Mouse (Mus musculus): ENCODE data around the gene Acsl1.

DNA sequence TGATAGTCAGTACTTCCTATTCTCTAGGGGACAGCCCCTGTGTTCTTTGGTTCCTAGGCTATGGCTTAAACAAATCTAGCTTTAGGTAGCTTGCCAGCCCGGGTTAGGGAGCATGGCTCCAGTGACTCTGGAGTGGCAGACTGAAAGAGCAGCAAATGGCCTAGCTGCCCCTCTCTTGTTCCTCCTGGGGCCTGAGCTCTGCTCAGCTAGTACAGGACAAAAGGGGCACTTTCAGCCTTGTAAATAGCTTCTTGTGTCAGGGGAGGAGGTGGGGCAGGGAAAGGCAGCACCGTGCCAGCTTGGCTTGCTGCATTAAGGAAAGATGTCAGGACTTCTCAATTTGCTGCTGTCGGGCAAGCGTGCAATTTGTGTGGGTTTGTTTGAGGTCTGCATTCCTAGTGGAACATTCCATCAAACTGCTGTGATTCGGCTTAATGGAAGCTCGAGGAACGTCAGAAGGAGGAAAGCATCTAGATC is 17.3 kb downstream of the Acsl1 start:
- TF ChIP-seq CTCF (IDR thresholded peaks at IDR 0.05; ENCODE audit: insufficient read depth, low read length), result no peak
- TF ChIP-seq POLR2A (IDR thresholded peaks at IDR 0.05; ENCODE audit: borderline replicate concordance, extremely low read depth, low read depth, low read length), result no peak

Data from lung, adult 2 months (tissue).